Mouse (Mus musculus): ENCODE measurements around the gene Sez6l.

Sez6l gene

GRCm38 (mm10) chr5:112498921-112499917 is 77.8 kb downstream of the Sez6l start:
- no peak for DNase-seq (ENCODE audit: low spot score)

GRCm38 (mm10) chr5:112496753-112497369 is 80.1 kb downstream of the Sez6l start:
- no peak for DNase-seq (ENCODE audit: low spot score)

- DNase-seq (ENCODE audit: low spot score): no peak
These were observed 83.5 kb downstream of the Sez6l start for GRCm38 (mm10) chr5:112493492-112493891.

- DNase-seq (ENCODE audit: low spot score): no peak
These were observed 85.5 kb downstream of the Sez6l start for GRCm38 (mm10) chr5:112491489-112491888.

- DNase-seq (ENCODE audit: low spot score): no peak
These were observed 88.7 kb downstream of the Sez6l start for GRCm38 (mm10) chr5:112488101-112488776.

GRCm38 (mm10) chr5:112487504-112487903 is 89.5 kb downstream of the Sez6l start:
- DNase-seq (ENCODE audit: low spot score): no peak

- no peak for DNase-seq (ENCODE audit: low spot score)
These were observed 90.6 kb downstream of the Sez6l start for GRCm38 (mm10) chr5:112486415-112486814.

- no peak for DNase-seq (ENCODE audit: low spot score)
These were observed 91.9 kb downstream of the Sez6l start for GRCm38 (mm10) chr5:112484924-112485715.

GRCm38 (mm10) chr5:112483030-112483429 is 94.0 kb downstream of the Sez6l start:
- no peak for DNase-seq (ENCODE audit: low spot score)

GRCm38 (mm10) chr5:112482551-112482950 is 94.4 kb downstream of the Sez6l start:
- DNase-seq (ENCODE audit: low spot score): no peak

- DNase-seq (ENCODE audit: low spot score): no peak
These were observed 95.0 kb downstream of the Sez6l start for GRCm38 (mm10) chr5:112481946-112482410.

GRCm38 (mm10) chr5:112473453-112473852 is 103.5 kb downstream of the Sez6l start:
- no peak for DNase-seq (ENCODE audit: low spot score)

- no peak for DNase-seq (ENCODE audit: low spot score)
These were observed 106.8 kb downstream of the Sez6l start for GRCm38 (mm10) chr5:112470144-112470543.

- no peak for DNase-seq (ENCODE audit: low spot score)
These were observed 107.9 kb downstream of the Sez6l start for GRCm38 (mm10) chr5:112468986-112469581.

GRCm38 (mm10) chr5:112466331-112466730 is 110.7 kb downstream of the Sez6l start:
- DNase-seq (ENCODE audit: low spot score): no peak

- DNase-seq (ENCODE audit: low spot score): no peak
These were observed 117.1 kb downstream of the Sez6l start for GRCm38 (mm10) chr5:112459903-112460302.

- DNase-seq (ENCODE audit: low spot score): no peak
These were observed 121.9 kb downstream of the Sez6l start for GRCm38 (mm10) chr5:112454966-112455555.

- no peak for DNase-seq (ENCODE audit: low spot score)
These were observed 123.9 kb downstream of the Sez6l start for GRCm38 (mm10) chr5:112453088-112453487.

GRCm38 (mm10) chr5:112448747-112449440 is 128.1 kb downstream of the Sez6l start, which contains the start of gene Gm6588:
Gene Gm6588, plus strand, starts transcription at chr5:112449426.
- no peak for DNase-seq (ENCODE audit: low spot score)

- DNase-seq (ENCODE audit: low spot score): no peak
These were observed 138.4 kb downstream of the Sez6l start for GRCm38 (mm10) chr5:112438535-112438934.

Data from c-Kit-positive CD71-positive TER-119-positive erythroid progenitor cells, embryonic 14.5 days (primary cell).